Mouse (Mus musculus) limb, embryonic 14.5 days (tissue): ENCODE results near the gene Apmap. TPM values are rescaled to one million over a fixed set of nuclear protein-coding genes. Genes with fewer than 3 reads are reported as not detected.
A peak's percentile ranks its signal among the peaks of the same experiment; 100 is the strongest.

Experiments
- ATAC-seq: fragments of 200-750 bp; cut with Nextera tagmentation; 2 replicates; pipeline ENCODE4 v1.8.0; 2017; ENCODE audit warnings: low read depth, moderate number of reproducible peaks, moderate TSS enrichment; ENCODE audit not compliant: low FRiP score
- DNase-seq: peaks from one replicate; pipeline ENCODE4 v3.0.0-alpha.2; 2015; ENCODE audit warnings: low spot score
- H3K27ac ChIP-seq: fragments of 300-500 bp; sonication (generic); replicated peaks from 2 replicates; pipeline ENCODE4 v1.5.1; 2014; ENCODE audit warnings: low read depth, mild to moderate bottlenecking, low read length, moderate library complexity, mixed read lengths
- H3K27me3 ChIP-seq: fragments of 300-500 bp; sonication (generic); 2 replicates; pipeline ENCODE4 v1.6.1; 2014; ENCODE audit warnings: low read length, mixed read lengths; ENCODE audit not compliant: control insufficient read depth, insufficient read depth
- H3K36me3 ChIP-seq: fragments of 300-500 bp; sonication (generic); 2 replicates; pipeline ENCODE4 v1.6.1; 2014; ENCODE audit warnings: mild to moderate bottlenecking, low read length, moderate library complexity, mixed read lengths; ENCODE audit not compliant: control insufficient read depth, insufficient read depth
- H3K4me1 ChIP-seq: fragments of 300-500 bp; sonication (generic); 2 replicates; pipeline ENCODE4 v1.6.1; 2014; ENCODE audit warnings: antibody characterized with exemption, low read length, mixed read lengths; ENCODE audit not compliant: control insufficient read depth, insufficient read depth
- H3K4me2 ChIP-seq: fragments of 300-500 bp; sonication (generic); replicated peaks from 2 replicates; pipeline ENCODE4 v1.6.1; 2014; ENCODE audit warnings: low read depth, mild to moderate bottlenecking, low read length, moderate library complexity; ENCODE audit not compliant: severe bottlenecking
- H3K4me3 ChIP-seq: fragments of 300-500 bp; sonication (generic); replicated peaks from 2 replicates; pipeline ENCODE4 v1.5.1; 2014; ENCODE audit warnings: low read length
- H3K9ac ChIP-seq: fragments of 300-500 bp; sonication (generic); 2 replicates; pipeline ENCODE4 v1.6.1; 2014; ENCODE audit warnings: mild to moderate bottlenecking, low read depth, low read length, moderate library complexity; ENCODE audit not compliant: severe bottlenecking
- H3K9me3 ChIP-seq: fragments of 300-500 bp; sonication (generic); 2 replicates; pipeline ENCODE4 v1.6.1; 2016; ENCODE audit warnings: low read length; ENCODE audit not compliant: control insufficient read depth
- POLR2A ChIP-seq: fragments of 200-500 bp; IDR thresholded peaks from 2 replicates; pipeline ENCODE4 v1.8.0; 2012; ENCODE audit warnings: inconsistent platforms, mild to moderate bottlenecking, moderate library complexity, borderline replicate concordance; ENCODE audit not compliant: insufficient read depth, insufficient read length; ENCODE audit errors: extremely low read depth
- WGBS: fragments of 180-500 bp; shearing (Covaris S2); extraction: QIAGEN DNeasy Blood & Tissue Kit; methylation state at CpG from one replicate; pipeline ENCODE4 v1.1.7; 2014; 5-methylcytosine and 5-hydroxymethylcytosine counted together
- polyA plus RNA-seq, 2 experiments: library from polyadenylated mRNA; depleted of rRNA in 1 of 2; stranded (reverse) in 1 of 2; unstranded in 1 of 2; fragments of >200 nt; fragmentation: Nextera tagmentation in 1 of 2; extraction: Ambion mirVana in 1 of 2; gene quantifications; 2 replicates each; pipeline versions ENCODE4 v1.2.1 to v1.2.3; 2012 to 2014

The Apmap gene
- polyA plus RNA-seq, 2 experiments = 30.9 to 39.5 TPM

DNA sequence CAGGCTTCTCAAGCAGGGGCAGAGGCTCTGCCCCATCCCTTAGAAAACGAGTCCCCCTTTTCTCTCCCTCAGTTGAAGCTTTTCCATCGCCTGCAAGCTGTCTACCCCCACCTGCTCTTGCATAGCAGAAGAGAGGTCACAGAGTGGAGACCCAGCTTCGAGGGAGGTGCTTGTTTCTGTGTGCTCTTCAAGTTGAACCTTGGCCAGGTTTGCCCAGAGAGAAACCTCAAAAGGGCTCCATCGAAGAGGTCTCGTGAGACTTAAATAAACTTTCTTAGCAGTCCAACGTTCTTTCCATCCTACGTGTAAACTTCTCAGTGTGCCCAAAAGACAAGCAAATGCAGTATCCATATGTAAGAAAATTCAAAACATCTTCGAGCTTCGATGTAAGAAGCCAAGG, 43.0 kb upstream of the Apmap start:
- H3K9ac ChIP-seq = no peak overlapping the region
- no peak overlapping the region for H3K4me3 ChIP-seq
- H3K36me3 ChIP-seq = no peaks in the 10 kb centered on the region
- no peaks in the 10 kb centered on the region for H3K9me3 ChIP-seq
- H3K4me2 ChIP-seq = no peak overlapping the region
- no peak overlapping the region for H3K27ac ChIP-seq
- H3K27me3 ChIP-seq = no peaks in the 10 kb centered on the region
- ATAC-seq (no peak), DNase-seq (no peak)
- TF ChIP-seq POLR2A = no peak
- H3K4me1 ChIP-seq = no peaks in the 10 kb centered on the region
- 58% methylated on average over 9 of the region's 9 CpGs for WGBS

DNA sequence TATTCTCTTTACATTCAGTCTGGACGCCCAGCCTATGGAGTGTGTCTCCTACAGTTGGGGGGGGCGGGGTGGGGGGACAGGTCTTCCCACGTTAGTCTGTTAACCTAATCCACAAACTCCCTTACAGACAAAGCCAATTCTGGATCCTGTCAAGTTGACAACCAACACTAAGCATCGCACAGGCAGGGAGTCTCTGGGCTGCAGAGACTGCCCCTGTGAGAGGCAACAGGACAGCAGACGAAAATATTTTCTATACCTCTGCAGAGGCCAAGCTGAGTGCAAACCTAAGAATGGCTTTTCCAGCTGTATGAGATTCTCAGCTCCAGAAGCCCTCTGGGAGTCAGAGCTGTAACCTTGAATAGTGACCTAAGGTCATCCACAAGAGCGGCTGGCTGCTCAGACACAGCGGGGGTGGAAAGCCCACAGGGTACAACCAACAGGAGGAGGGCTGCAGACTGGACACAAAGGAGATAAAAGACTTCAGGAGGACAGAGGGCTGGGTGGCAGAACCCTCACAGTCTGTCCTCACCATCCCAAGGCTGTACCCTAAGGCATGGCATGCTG, 42.2 kb upstream of the Apmap start:
- H3K27ac ChIP-seq = no peak overlapping the region
- no peak overlapping the region for H3K4me2 ChIP-seq
- 12% methylated on average over 7 of the region's 7 CpGs for WGBS
- H3K4me3 ChIP-seq = no peak overlapping the region
- H3K4me1 ChIP-seq = no peaks in the 10 kb centered on the region
- no peaks in the 10 kb centered on the region for H3K36me3 ChIP-seq
- H3K27me3 ChIP-seq = no peaks in the 10 kb centered on the region
- no peak overlapping the region for H3K9ac ChIP-seq
- no peak for DNase-seq
- ATAC-seq = peak; percentile 54
- no peak for TF ChIP-seq POLR2A
- no peaks in the 10 kb centered on the region for H3K9me3 ChIP-seq

DNA sequence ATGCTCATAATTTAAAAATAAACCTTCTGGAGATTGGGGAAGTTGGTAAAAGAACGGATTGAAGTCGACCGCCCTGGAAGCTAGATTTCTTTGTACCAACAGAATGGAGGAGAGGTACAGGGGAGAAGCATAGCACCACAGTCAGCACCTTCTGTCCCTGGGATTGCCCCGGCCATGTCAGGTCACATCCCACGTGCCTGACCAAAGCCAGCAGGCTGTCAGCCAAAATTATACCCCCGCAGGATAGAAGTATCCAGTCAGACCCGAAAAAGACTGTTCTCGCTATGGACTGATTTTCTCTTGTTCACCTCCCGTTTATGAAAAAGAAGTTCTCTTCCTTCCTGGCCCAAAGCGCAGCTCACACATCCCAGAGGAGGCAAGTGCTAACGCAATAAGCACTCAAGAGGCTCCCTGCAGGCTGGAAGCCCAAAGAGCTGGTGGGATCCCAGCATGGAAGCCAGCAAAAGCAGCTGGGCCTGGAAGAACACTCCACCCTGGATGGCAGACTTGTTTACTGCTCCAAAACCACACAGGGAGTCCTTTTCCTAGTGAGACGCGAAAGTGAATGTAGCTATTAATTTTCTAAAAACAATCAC, 40.0 kb upstream of the Apmap start:
- ATAC-seq (no peak), DNase-seq (no peak)
- 55% methylated on average over 13 of the region's 13 CpGs for WGBS
- H3K4me2 ChIP-seq = no peak overlapping the region
- H3K27ac ChIP-seq = no peak overlapping the region
- H3K9me3 ChIP-seq = no peaks in the 10 kb centered on the region
- no peak for TF ChIP-seq POLR2A
- no peak overlapping the region for H3K4me3 ChIP-seq
- no peaks in the 10 kb centered on the region for H3K27me3 ChIP-seq
- no peaks in the 10 kb centered on the region for H3K4me1 ChIP-seq
- no peaks in the 10 kb centered on the region for H3K36me3 ChIP-seq
- H3K9ac ChIP-seq = no peak overlapping the region

DNA sequence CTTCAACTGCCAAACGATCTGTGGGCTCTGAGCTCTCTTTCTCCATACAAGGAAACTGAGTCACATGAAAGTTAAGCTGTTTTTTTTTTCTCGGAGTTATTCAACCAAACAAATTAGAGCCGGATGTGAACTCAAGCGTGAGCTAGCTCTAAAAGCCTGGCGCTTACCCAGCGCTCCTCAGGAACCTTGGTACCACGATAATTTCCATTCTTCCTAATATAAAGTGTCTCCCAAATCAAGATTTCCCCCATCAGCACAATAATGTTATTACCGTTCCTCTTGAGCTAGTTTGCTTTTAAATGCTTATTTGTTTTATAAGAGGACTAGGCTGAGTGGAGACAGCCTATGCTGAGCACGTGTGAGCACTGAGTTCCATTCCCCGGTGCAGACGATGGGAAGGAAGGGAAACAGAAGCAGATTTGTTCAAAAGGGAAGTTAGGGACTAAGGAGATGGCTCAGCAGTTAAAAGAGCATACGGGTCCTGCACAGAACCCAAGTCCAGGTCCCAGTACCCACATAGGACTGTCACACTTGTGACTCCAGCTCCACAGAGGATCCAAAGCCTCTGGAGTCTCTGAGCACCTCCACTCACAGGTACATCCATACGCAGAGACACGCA, 39.4 kb upstream of the Apmap start:
- 81% methylated on average over 14 of the region's 14 CpGs for WGBS

DNA sequence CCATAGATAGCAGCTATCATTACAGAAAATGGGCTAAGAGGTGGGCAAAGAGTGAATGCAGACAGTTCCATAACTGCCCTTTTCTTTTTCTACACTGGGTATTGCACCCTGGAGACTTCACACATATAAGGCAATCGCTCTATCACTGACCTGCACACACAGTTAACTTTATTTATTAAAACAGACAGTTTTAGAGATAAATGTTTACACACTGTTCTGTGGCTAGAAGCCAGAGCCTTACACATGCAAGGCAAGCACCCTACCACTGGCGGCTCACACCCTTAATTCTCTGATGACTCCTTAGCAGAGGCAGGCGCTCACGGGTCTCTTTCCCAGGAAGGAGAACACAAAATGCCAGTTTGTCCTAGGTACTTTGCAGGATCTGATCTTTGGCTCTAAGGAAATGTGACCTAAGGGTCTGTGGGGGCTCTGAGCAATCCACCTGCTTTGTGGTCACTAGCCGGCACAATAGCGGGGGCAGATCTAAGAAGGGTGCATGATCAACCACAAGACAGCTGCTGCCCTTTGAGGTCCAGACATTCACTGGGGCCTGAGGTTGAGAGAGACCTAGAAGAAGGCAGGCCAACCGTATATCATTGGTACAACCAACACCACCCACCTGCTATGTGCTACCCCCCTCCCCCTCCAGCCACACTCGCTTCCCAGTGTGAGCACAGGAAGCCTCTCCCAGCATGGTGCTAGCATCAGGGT, 38.2 kb upstream of the Apmap start:
- Histone ChIP-seq H3K4me2 (no peak overlapping the region), H3K4me3 (no peak overlapping the region), H3K4me1 (no peaks in the 10 kb centered on the region), H3K36me3 (no peaks in the 10 kb centered on the region), H3K27ac (no peak overlapping the region), H3K9me3 (no peaks in the 10 kb centered on the region), H3K27me3 (no peaks in the 10 kb centered on the region), H3K9ac (no peak overlapping the region)
- ATAC-seq = no peak
- WGBS = 74% methylated on average over 8 of the region's 8 CpGs
- DNase-seq = no peak
- TF ChIP-seq POLR2A = no peak

More for the DNA sequence above, 39.4 kb upstream of the Apmap start:
- H3K9me3 ChIP-seq = no peaks in the 10 kb centered on the region
- H3K9ac ChIP-seq = no peak overlapping the region
- H3K4me2 ChIP-seq = no peak overlapping the region
- no peaks in the 10 kb centered on the region for H3K4me1 ChIP-seq
- no peak overlapping the region for H3K4me3 ChIP-seq
- DNase-seq = no peak
- no peaks in the 10 kb centered on the region for H3K36me3 ChIP-seq
- no peak for ATAC-seq
- no peaks in the 10 kb centered on the region for H3K27me3 ChIP-seq
- no peak for TF ChIP-seq POLR2A
- H3K27ac ChIP-seq = no peak overlapping the region
